Mouse (Mus musculus) spleen, postnatal 10 days (tissue): Measurements from ENCODE around the gene Vegfd.
A peak's percentile ranks its signal among the peaks of the same experiment; 100 is the strongest.

ENCODE experiments used
- DNase-seq, 2 experiments: peaks; one replicate each; pipeline ENCODE4 v3.0.0; 2021 to 2022; ENCODE audit warnings: low spot score in 2 of 2

Gene Vegfd

GRCm38 (mm10) chrX:164373081-164373480 lies at the start of gene Vegfd:
Gene Vegfd (plus strand): TSS chrX:164373378.
- DNase-seq = no peak

GRCm38 (mm10) chrX:164323391-164323913 lies 49.7 kb upstream of the Vegfd start:
- no peak for DNase-seq

GRCm38 (mm10) chrX:164330351-164330750 lies 42.8 kb upstream of the Vegfd start:
- DNase-seq = no peak

- DNase-seq = no peak
Observed at GRCm38 (mm10) chrX:164330766-164331165, 42.4 kb upstream of the Vegfd start.

- no peak for DNase-seq
Observed at GRCm38 (mm10) chrX:164338591-164338990, 34.6 kb upstream of the Vegfd start.

- no peak for DNase-seq
Observed at GRCm38 (mm10) chrX:164345359-164345938, 27.7 kb upstream of the Vegfd start.

GRCm38 (mm10) chrX:164348937-164349336 lies 24.2 kb upstream of the Vegfd start:
- no peak for DNase-seq

GRCm38 (mm10) chrX:164365153-164365865 lies 7.9 kb upstream of the Vegfd start:
- no peak for DNase-seq

GRCm38 (mm10) chrX:164370576-164370975 lies 2.6 kb upstream of the Vegfd start:
- DNase-seq = no peak

- no peak for DNase-seq
Observed at GRCm38 (mm10) chrX:164374586-164374985, 1.4 kb downstream of the Vegfd start.

- DNase-seq = no peak
Observed at GRCm38 (mm10) chrX:164379721-164380120, 6.5 kb downstream of the Vegfd start.

GRCm38 (mm10) chrX:164381618-164382408 lies 8.6 kb downstream of the Vegfd start:
- DNase-seq = peak; percentile 42 to 82

GRCm38 (mm10) chrX:164394091-164394490 lies 20.9 kb downstream of the Vegfd start:
- no peak for DNase-seq

- DNase-seq = no peak
Observed at GRCm38 (mm10) chrX:164398456-164398855, 25.3 kb downstream of the Vegfd start.

GRCm38 (mm10) chrX:164405080-164405649 lies 32.0 kb downstream of the Vegfd start:
- no peak for DNase-seq

GRCm38 (mm10) chrX:164406133-164407022 lies 33.2 kb downstream of the Vegfd start:
- DNase-seq = no peak

- DNase-seq = no peak
Observed at GRCm38 (mm10) chrX:164408301-164408927, 35.2 kb downstream of the Vegfd start.

GRCm38 (mm10) chrX:164410562-164410961 lies 37.4 kb downstream of the Vegfd start:
- DNase-seq = no peak

- no peak for DNase-seq
Observed at GRCm38 (mm10) chrX:164416803-164417202, 43.6 kb downstream of the Vegfd start.

GRCm38 (mm10) chrX:164418008-164418407 lies 44.8 kb downstream of the Vegfd start:
- DNase-seq = no peak
